Mouse (Mus musculus) midbrain, embryonic 16.5 days (tissue): Measurements from ENCODE around the gene Prr15l. TPM values are rescaled to one million over a fixed set of nuclear protein-coding genes. Genes with fewer than 3 reads are reported as not detected.

Source experiments
- ATAC-seq: fragments of 200-750 bp; cut with Nextera tagmentation; 2 replicates; pipeline ENCODE4 v1.8.0; 2017; ENCODE audit warnings: moderate TSS enrichment
- H3K27ac ChIP-seq: fragments of 300-500 bp; sonication (generic); 2 replicates; pipeline ENCODE4 v1.5.1; 2014; ENCODE audit warnings: mild to moderate bottlenecking, low read length, mixed read lengths
- H3K27me3 ChIP-seq: fragments of 300-500 bp; sonication (generic); 2 replicates; pipeline ENCODE4 v1.6.1; 2014; ENCODE audit warnings: low read depth, low read length, mixed read lengths; ENCODE audit not compliant: control insufficient read depth, insufficient read depth
- H3K36me3 ChIP-seq: fragments of 300-500 bp; sonication (generic); 2 replicates; pipeline ENCODE4 v1.6.1; 2014; ENCODE audit warnings: mild to moderate bottlenecking, low read length, moderate library complexity, mixed read lengths; ENCODE audit not compliant: control insufficient read depth, insufficient read depth
- H3K4me1 ChIP-seq: fragments of 300-500 bp; sonication (generic); 2 replicates; pipeline ENCODE4 v1.6.1; 2014; ENCODE audit warnings: mild to moderate bottlenecking, low read length, mixed read lengths; ENCODE audit not compliant: control insufficient read depth, insufficient read depth
- H3K4me2 ChIP-seq: fragments of 300-500 bp; sonication (generic); 2 replicates; pipeline ENCODE4 v1.6.1; 2014; ENCODE audit warnings: mild to moderate bottlenecking, low read length, mixed read lengths
- H3K4me3 ChIP-seq: fragments of 300-500 bp; sonication (generic); 2 replicates; pipeline ENCODE4 v1.5.1; 2014; ENCODE audit warnings: low read depth, mild to moderate bottlenecking, low read length, moderate library complexity, mixed read lengths
- H3K9ac ChIP-seq: fragments of 300-500 bp; sonication (generic); 2 replicates; pipeline ENCODE4 v1.6.1; 2014; ENCODE audit warnings: low read depth, low read length, mixed read lengths
- H3K9me3 ChIP-seq: fragments of 300-500 bp; sonication (generic); replicated peaks from 2 replicates; pipeline ENCODE4 v1.6.1; 2014; ENCODE audit warnings: mild to moderate bottlenecking, low read length, mixed read lengths; ENCODE audit not compliant: control insufficient read depth, poor library complexity, severe bottlenecking
- WGBS: fragments of 180-500 bp; shearing (Covaris S2); extraction: QIAGEN DNeasy Blood & Tissue Kit; methylation state at CpG from one replicate; pipeline ENCODE4 v1.1.7; 2014; 5-methylcytosine and 5-hydroxymethylcytosine counted together
- polyA plus RNA-seq: library from polyadenylated mRNA; unstranded; fragments of >200 nt; fragmentation: Nextera tagmentation; extraction: Ambion mirVana; gene quantifications from 2 replicates; pipeline ENCODE4 v1.2.1, GENCODE M21; 2015

The Prr15l gene
- polyA plus RNA-seq, 1 experiment from 2014 or later, result 0.51 TPM

GRCm38 (mm10) chr11:96976911-96977591 is 49.1 kb downstream of the Prr15l start:
- peaks cover 31% of the 10 kb centered on the region for H3K4me1 ChIP-seq

DNA sequence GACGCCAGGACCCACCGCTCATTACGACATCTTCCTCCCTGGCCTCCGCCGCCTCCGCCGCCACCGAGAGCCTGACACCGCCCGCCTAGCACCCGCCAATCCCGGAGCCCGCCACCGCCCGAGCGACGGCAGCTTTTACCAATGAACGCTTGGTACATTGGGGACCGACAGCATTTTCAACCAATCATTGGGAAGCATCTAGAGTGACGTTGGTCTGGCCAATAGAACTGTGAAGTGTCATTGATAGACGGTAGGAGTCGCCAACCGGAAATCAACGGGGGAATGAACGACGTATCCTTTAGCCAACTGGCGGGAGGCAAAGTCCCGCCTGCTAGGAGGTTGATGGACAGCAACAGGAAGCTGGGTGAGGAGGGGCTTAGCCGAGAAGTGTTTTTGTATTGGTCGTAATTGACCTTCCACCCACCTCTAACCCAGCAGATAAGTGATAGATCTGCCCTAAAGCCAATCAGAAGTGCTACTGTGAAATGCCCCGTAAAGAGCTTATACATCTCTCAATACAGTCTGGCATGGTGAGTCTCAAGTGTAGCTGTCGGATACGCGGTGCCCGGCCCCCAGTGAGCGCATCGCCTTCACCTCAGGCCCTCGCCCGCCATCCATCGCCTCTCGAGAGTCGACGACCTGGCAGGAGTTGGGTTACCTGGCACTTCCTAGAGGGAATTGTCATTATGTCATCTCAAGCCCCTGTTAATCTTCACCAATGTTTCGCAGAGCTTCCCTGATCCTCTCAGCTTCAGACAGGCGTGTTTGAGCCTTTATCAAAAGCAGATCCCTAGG is 49.9 kb downstream of the Prr15l start:
- Histone ChIP-seq H3K4me2 (peak overlapping the region; percentile 91), H3K9me3 (no peaks in the 10 kb centered on the region), H3K36me3 (no peaks in the 10 kb centered on the region), H3K4me3 (peak overlapping the region; percentile 76), H3K9ac (peak overlapping the region; percentile 92), H3K4me1 (peaks cover 31% of the 10 kb centered on the region), H3K27ac (peak overlapping the region; percentile 98), H3K27me3 (no peaks in the 10 kb centered on the region)
- WGBS, result under 1% methylated on average over 45 of the region's 45 CpGs
- ATAC-seq, result peak; percentile 98

More at GRCm38 (mm10) chr11:96976911-96977591, 49.1 kb downstream of the Prr15l start:
- Histone ChIP-seq H3K9me3 (no peaks in the 10 kb centered on the region), H3K4me3 (peak overlapping the region; percentile 76), H3K9ac (peak overlapping the region; percentile 92), H3K4me2 (peak overlapping the region; percentile 76), H3K36me3 (no peaks in the 10 kb centered on the region), H3K27ac (peak overlapping the region; percentile 98), H3K27me3 (no peaks in the 10 kb centered on the region)
- ATAC-seq, result peak; percentile 77
- WGBS, result under 1% methylated on average over 38 of the region's 50 CpGs

DNA sequence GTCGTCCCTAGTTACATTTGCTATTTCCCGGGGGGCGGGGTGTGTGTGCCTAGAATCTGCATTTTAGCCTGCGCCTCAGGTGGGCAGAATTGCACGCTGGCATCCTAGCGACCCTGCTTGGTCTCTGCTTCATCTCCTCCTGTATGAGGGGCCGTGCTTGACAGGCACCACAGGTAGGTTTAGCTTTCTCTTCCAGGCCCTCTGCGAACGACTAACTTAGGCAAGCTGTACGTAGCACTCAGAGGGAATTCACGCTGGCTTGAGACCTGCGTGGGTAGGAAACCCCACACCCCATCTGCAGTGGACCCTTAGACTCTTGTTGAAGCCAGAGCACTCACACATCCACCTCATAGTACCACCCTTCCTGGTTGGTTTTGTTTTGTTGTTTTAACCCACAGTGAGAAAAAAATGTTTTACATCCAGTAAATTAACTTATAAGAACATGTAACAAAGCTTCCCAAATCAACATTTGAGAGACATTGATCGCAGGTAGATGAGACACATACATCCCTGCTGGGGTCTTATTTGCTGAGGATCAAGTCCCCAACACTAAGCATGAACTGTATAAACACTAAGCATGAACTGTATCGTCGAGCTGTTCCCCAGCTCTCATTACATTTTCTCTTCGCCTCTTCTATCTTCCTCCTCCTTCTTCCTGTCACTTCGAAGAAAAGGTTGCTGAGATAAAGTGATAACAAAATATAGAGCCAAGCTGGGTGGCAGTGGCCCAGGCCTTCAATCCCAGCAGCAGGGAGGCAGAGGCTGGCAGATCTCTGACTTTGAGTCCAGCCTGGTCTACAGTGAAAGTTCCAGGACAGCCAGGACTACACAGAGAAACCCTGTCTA is 50.7 kb downstream of the Prr15l start:
- ATAC-seq, result no peak; the same call in 1 of the 2 replicates

DNA sequence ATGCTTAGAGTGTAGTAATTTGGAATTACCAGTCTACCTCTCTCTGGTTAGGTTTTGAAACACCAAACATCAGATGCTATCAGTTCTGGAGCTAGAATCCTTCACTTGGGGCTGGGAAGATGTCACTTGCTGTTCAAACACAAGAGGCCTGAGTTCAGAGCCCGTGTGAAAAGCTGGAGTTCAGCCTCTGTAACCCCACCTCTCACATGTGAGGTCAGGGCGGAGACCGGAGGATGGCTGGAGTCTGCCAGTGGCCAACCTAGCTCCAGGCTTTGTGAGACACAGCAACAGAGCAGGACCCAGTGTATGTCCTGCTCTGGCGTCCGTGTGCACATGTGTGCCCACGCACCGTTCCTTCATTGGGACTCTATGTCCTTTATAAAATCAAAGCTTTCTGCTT is 51.4 kb downstream of the Prr15l start:
- Histone ChIP-seq H3K9me3 (no peaks in the 10 kb centered on the region), H3K4me1 (peaks cover 20% of the 10 kb centered on the region), H3K27me3 (no peaks in the 10 kb centered on the region), H3K4me3 (no peak overlapping the region), H3K9ac (no peak overlapping the region), H3K4me2 (no peak overlapping the region), H3K27ac (no peak overlapping the region), H3K36me3 (no peaks in the 10 kb centered on the region)
- ATAC-seq, result no peak
- 82% methylated on average over 7 of the region's 7 CpGs for WGBS

More for the DNA sequence above, 50.7 kb downstream of the Prr15l start:
- peak overlapping the region; percentile 86 for H3K27ac ChIP-seq
- peak overlapping the region; percentile 91 for H3K4me2 ChIP-seq
- H3K36me3 ChIP-seq, result no peaks in the 10 kb centered on the region
- H3K4me1 ChIP-seq, result peaks cover 25% of the 10 kb centered on the region
- peak overlapping the region; percentile 76 for H3K9ac ChIP-seq
- H3K27me3 ChIP-seq, result no peaks in the 10 kb centered on the region
- H3K4me3 ChIP-seq, result peak overlapping the region; percentile 64
- H3K9me3 ChIP-seq, result no peaks in the 10 kb centered on the region
- 34% methylated on average over 17 of the region's 17 CpGs for WGBS

DNA sequence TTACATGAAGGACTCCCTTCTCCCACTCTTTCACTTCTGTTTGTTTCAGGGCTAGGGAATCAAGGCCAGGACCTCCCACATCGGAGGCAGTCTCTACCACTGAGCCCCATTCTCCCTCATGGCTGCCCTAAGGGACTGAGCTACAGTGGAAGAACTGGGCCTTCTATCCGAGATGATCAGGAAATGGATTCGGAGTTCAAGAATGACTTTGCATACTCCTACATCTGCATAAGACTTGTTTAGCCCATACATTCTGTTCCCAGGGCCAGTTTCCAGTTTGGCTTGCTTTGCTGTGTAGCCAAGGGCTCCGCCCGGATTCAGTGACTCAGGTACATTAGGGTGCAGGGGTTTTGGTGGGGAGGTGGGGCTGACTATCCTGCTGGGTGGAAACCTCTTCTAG is 52.1 kb downstream of the Prr15l start:
- ATAC-seq, result no peak
- H3K4me3 ChIP-seq, result no peak overlapping the region
- H3K9ac ChIP-seq, result no peak overlapping the region
- peaks cover 19% of the 10 kb centered on the region for H3K4me1 ChIP-seq
- no peaks in the 10 kb centered on the region for H3K9me3 ChIP-seq
- H3K27me3 ChIP-seq, result peaks cover 4% of the 10 kb centered on the region; the same call in 1 of the 2 replicates
- H3K36me3 ChIP-seq, result no peaks in the 10 kb centered on the region
- H3K27ac ChIP-seq, result no peak overlapping the region
- WGBS, result 75% methylated on average over 5 of the region's 5 CpGs
- no peak overlapping the region for H3K4me2 ChIP-seq

DNA sequence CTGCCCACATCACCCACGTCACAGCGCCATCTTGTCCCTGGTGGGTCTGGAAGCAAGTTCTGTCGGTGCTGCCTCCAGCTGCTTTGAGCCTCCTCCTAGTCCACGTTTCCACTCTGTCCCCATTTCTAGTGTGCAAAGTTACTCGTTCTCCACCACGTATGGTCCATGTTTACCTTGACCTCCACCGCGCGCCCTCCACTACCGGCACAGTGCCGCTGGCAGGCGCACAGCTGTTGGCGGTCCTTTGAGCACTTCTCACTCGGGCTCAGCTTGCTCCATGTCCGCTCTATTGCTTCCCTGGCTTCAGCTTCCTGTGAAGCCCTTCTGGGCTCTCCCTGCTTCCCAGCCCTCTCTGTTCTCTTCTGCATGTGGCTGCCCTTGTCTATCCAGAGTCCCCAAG is 53.6 kb downstream of the Prr15l start:
- Histone ChIP-seq H3K4me3 (no peak overlapping the region), H3K4me1 (peaks cover 10% of the 10 kb centered on the region), H3K4me2 (no peak overlapping the region), H3K9ac (no peak overlapping the region), H3K27ac (no peak overlapping the region), H3K36me3 (no peaks in the 10 kb centered on the region), H3K9me3 (no peaks in the 10 kb centered on the region), H3K27me3 (peaks cover 4% of the 10 kb centered on the region; the same call in 1 of the 2 replicates)
- no peak for ATAC-seq
- WGBS, result 79% methylated on average over 15 of the region's 15 CpGs

- Histone ChIP-seq H3K27me3 (peaks cover 6% of the 10 kb centered on the region), H3K36me3 (no peaks in the 10 kb centered on the region), H3K27ac (no peak overlapping the region), H3K4me2 (peak overlapping the region; percentile 26; the same call in 1 of the 2 replicates), H3K9me3 (no peaks in the 10 kb centered on the region), H3K9ac (peak overlapping the region; percentile 23; the same call in 1 of the 2 replicates), H3K4me3 (no peak overlapping the region), H3K4me1 (peaks cover 7% of the 10 kb centered on the region)
- 2% methylated on average over 7 of the region's 7 CpGs for WGBS
- no peak for ATAC-seq
These were observed 54.5 kb downstream of the Prr15l start for GRCm38 (mm10) chr11:96982355-96982754.

DNA sequence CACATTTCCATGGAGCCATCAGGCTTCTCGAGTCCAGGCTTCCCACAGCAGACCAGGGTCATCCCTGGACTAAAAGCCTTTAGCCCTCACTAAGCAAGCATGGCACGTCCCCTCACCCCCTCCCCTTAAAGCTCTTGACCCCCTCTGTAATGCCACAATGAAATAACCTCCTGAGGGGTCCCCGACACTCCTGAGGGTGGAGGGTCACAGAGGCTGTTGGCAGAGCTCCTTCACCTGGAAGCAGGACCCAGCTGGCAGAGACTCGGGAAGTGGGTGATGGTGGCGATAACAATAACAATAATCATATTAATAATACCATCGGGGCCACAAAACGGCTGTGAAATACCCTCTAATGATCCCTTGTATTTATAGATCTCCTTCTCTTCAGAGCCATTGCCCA is 55.0 kb downstream of the Prr15l start, which contains the start of gene Sp2:
Sp2 (minus strand) TSS at position 101 of the 400 bp plus-strand sequence.
- Histone ChIP-seq H3K4me1 (peaks cover 11% of the 10 kb centered on the region), H3K4me2 (peak within 1 kb of the TSS; percentile 26; the same call in 1 of the 2 replicates), H3K4me3 (no peak within 1 kb of the TSS), H3K9me3 (no peaks in the 10 kb centered on the region), H3K36me3 (no peaks in the 10 kb centered on the region), H3K9ac (peak within 1 kb of the TSS; percentile 23; the same call in 1 of the 2 replicates), H3K27ac (no peak within 1 kb of the TSS), H3K27me3 (peaks cover 6% of the 10 kb centered on the region)
- no peak for ATAC-seq
- 75% methylated on average over 7 of the region's 7 CpGs for WGBS
